Mouse (Mus musculus): ENCODE data around the gene N4bp2. TPM values are rescaled to one million over a fixed set of nuclear protein-coding genes. Genes with fewer than 3 reads are reported as not detected.
"Not testable (repeated sequence)": the region's sequence is repeated elsewhere in the genome, so short reads cannot be mapped to it uniquely, and the experiment has no call there.

The N4bp2 gene
- 10 to 100 TPM; 11.4 to 11.5 TPM for total RNA-seq (2021)

GRCm38 (mm10) chr5:65763088-65763915 lies at the start of gene N4bp2:
Gene N4bp2, plus strand, starts transcription at chr5:65763521.
- DNase-seq (ENCODE audit: extremely low spot score in 1 of 2, low spot score in 1 of 2) = peak; percentile 54 to 57

- DNase-seq (ENCODE audit: extremely low spot score in 1 of 2, low spot score in 1 of 2) = no peak
Measured at GRCm38 (mm10) chr5:65715084-65715483, 48.2 kb upstream of the N4bp2 start.

- DNase-seq (ENCODE audit: extremely low spot score in 1 of 2, low spot score in 1 of 2) = no peak
Measured at GRCm38 (mm10) chr5:65717063-65717902, 46.0 kb upstream of the N4bp2 start.

GRCm38 (mm10) chr5:65717903-65718211 lies 45.5 kb upstream of the N4bp2 start:
- not testable (repeated sequence) for DNase-seq (ENCODE audit: extremely low spot score in 1 of 2, low spot score in 1 of 2)

- no peak for DNase-seq (ENCODE audit: extremely low spot score in 1 of 2, low spot score in 1 of 2)
Measured at GRCm38 (mm10) chr5:65718368-65718767, 45.0 kb upstream of the N4bp2 start.

- peak; percentile 18 for DNase-seq (ENCODE audit: extremely low spot score in 1 of 2, low spot score in 1 of 2)
Measured at GRCm38 (mm10) chr5:65724311-65725054, 38.8 kb upstream of the N4bp2 start.

GRCm38 (mm10) chr5:65731173-65732007 lies 31.9 kb upstream of the N4bp2 start:
- no peak for DNase-seq (ENCODE audit: extremely low spot score in 1 of 2, low spot score in 1 of 2)

GRCm38 (mm10) chr5:65735601-65736000 lies 27.7 kb upstream of the N4bp2 start:
- no peak for DNase-seq (ENCODE audit: extremely low spot score in 1 of 2, low spot score in 1 of 2)

- DNase-seq (ENCODE audit: extremely low spot score in 1 of 2, low spot score in 1 of 2) = no peak
Measured at GRCm38 (mm10) chr5:65739366-65739765, 24.0 kb upstream of the N4bp2 start.

GRCm38 (mm10) chr5:65746908-65747307 lies 16.4 kb upstream of the N4bp2 start:
- DNase-seq (ENCODE audit: extremely low spot score in 1 of 2, low spot score in 1 of 2) = no peak

- DNase-seq (ENCODE audit: extremely low spot score in 1 of 2, low spot score in 1 of 2) = no peak
Measured at GRCm38 (mm10) chr5:65748386-65748785, 14.9 kb upstream of the N4bp2 start.

- DNase-seq (ENCODE audit: extremely low spot score in 1 of 2, low spot score in 1 of 2) = no peak
Measured at GRCm38 (mm10) chr5:65748880-65749279, 14.4 kb upstream of the N4bp2 start.

GRCm38 (mm10) chr5:65752021-65752420 lies 11.3 kb upstream of the N4bp2 start:
- DNase-seq (ENCODE audit: extremely low spot score in 1 of 2, low spot score in 1 of 2) = no peak

- no peak for DNase-seq (ENCODE audit: extremely low spot score in 1 of 2, low spot score in 1 of 2)
Measured at GRCm38 (mm10) chr5:65755859-65756258, 7.5 kb upstream of the N4bp2 start.

GRCm38 (mm10) chr5:65757110-65757509 lies 6.2 kb upstream of the N4bp2 start:
- no peak for DNase-seq (ENCODE audit: extremely low spot score in 1 of 2, low spot score in 1 of 2)

- DNase-seq (ENCODE audit: extremely low spot score in 1 of 2, low spot score in 1 of 2) = no peak
Measured at GRCm38 (mm10) chr5:65760041-65760440, 3.3 kb upstream of the N4bp2 start.

GRCm38 (mm10) chr5:65760599-65760998 lies 2.7 kb upstream of the N4bp2 start:
- no peak for DNase-seq (ENCODE audit: extremely low spot score in 1 of 2, low spot score in 1 of 2)

- DNase-seq (ENCODE audit: extremely low spot score in 1 of 2, low spot score in 1 of 2) = no peak
Measured at GRCm38 (mm10) chr5:65761020-65761419, 2.3 kb upstream of the N4bp2 start.

- no peak for DNase-seq (ENCODE audit: extremely low spot score in 1 of 2, low spot score in 1 of 2)
Measured at GRCm38 (mm10) chr5:65761921-65762320, 1.4 kb upstream of the N4bp2 start.

GRCm38 (mm10) chr5:65762686-65763085 lies 635 bp upstream of the N4bp2 start:
- DNase-seq (ENCODE audit: extremely low spot score in 1 of 2, low spot score in 1 of 2) = no peak
